Mouse (Mus musculus) A20 (cell line): ENCODE results near the gene Sox30.

Source experiments
- DNase-seq: peaks from one replicate; pipeline ENCODE4 v3.0.0-alpha.2; 2011; ENCODE audit warnings: low read depth, low spot score

Sox30 gene

GRCm38 (mm10) chr11:46055896-46056769 is 76.0 kb downstream of the Sox30 start, which contains the start of gene Adam19:
Adam19 (plus strand) TSS chr11:46055992.
- no peak for DNase-seq

- no peak for DNase-seq
These were observed 76.8 kb downstream of the Sox30 start for GRCm38 (mm10) chr11:46056770-46057411.

GRCm38 (mm10) chr11:46058011-46058410 is 77.9 kb downstream of the Sox30 start:
- DNase-seq: no peak

- no peak for DNase-seq
These were observed 78.8 kb downstream of the Sox30 start for GRCm38 (mm10) chr11:46058916-46059315.

GRCm38 (mm10) chr11:46059887-46060650 is 80.0 kb downstream of the Sox30 start:
- no peak for DNase-seq

- no peak for DNase-seq
These were observed 80.5 kb downstream of the Sox30 start for GRCm38 (mm10) chr11:46060651-46061020.

- DNase-seq: peak; percentile 50
These were observed 81.8 kb downstream of the Sox30 start for GRCm38 (mm10) chr11:46061776-46062445.

GRCm38 (mm10) chr11:46062569-46062968 is 82.5 kb downstream of the Sox30 start:
- no peak for DNase-seq

- peak; percentile 60 for DNase-seq
These were observed 83.1 kb downstream of the Sox30 start for GRCm38 (mm10) chr11:46062993-46063731.

- DNase-seq: no peak
These were observed 84.7 kb downstream of the Sox30 start for GRCm38 (mm10) chr11:46064767-46065166.

GRCm38 (mm10) chr11:46065201-46066011 is 85.3 kb downstream of the Sox30 start:
- no peak for DNase-seq
